Mouse (Mus musculus): ENCODE results near the gene Slc45a3. TPM values are rescaled to one million over a fixed set of nuclear protein-coding genes. Genes with fewer than 3 reads are reported as not detected.

Slc45a3 gene
- polyA plus RNA-seq, 1 experiment = 0.74 TPM

DNA sequence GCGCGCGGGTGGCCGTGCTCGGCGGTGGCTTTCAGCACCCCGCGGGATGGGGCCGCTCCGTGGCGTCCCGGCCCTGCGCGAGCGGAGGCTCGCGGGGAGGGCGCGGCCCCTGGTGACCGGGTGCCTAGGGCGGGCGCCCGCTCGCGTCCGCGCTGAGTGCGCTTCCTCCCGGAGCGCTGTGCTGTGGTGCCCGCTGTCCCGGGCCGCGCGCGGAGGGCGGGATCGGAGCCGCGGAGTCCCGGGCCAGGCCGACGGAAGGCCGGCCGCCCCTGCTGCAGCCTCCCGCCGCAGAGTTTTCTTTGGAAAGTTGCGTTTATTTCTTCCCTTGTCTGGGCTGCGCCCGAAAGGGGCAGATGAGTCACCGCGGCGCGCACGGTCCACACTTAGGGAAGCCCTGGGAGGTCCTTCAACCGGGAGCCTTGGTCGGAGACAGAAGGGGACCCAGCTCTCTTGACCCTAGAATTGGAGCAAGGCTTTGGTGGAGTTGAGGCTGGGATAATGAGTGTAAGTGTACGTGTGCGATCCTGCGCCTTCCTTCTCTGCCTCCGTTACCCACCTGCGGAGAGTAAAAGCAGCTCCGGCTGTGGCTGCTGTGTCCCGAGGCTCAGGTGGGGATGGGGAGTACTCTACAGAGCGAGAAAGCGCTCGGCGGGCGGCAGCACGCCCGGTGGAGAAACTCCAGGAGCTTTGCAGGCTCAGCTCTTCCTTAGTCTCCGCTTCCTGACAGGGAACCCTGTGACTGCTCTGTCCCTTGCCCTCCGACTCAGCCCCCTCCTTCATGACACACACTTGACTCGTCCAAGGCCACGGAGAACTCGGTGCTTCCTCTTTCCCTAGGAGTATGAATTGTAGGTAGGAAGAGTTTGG is 551 bp downstream of the Slc45a3 start:
- Histone ChIP-seq H3K27me3 (ENCODE audit: control insufficient read depth, insufficient read depth, insufficient read length) (peaks cover 53% of the 10 kb centered on the region), H3K36me3 (ENCODE audit: control insufficient read depth, insufficient read depth) (no peaks in the 10 kb centered on the region), H3K4me2 (ENCODE audit: low read depth) (peak overlapping the region; percentile 78), H3K4me3 (no peak overlapping the region), H3ac (ENCODE audit: control insufficient read depth, insufficient read length) (peak overlapping the region; percentile 25), H3K79me2 (ENCODE audit: control insufficient read depth, insufficient read depth) (no peaks in the 10 kb centered on the region)
- TF ChIP-seq TCF3 (IDR thresholded peaks at IDR 0.05; ENCODE audit: insufficient read length, low read depth) (no peak), REST (IDR thresholded peaks at IDR 0.05; ENCODE audit: insufficient read depth, insufficient read length) (no peak), E2F4 (IDR thresholded peaks at IDR 0.05; ENCODE audit: insufficient read depth) (no peak), TCF12 (IDR thresholded peaks at IDR 0.05; ENCODE audit: insufficient read depth, poor library complexity, severe bottlenecking) (no peak), POLR2AphosphoS2 (IDR thresholded peaks at IDR 0.05; ENCODE audit: insufficient read length, low read depth) (no peak), SRF (IDR thresholded peaks at IDR 0.05; ENCODE audit: control insufficient read depth, insufficient read length, low read depth) (no peak), CEBPB (IDR thresholded peaks at IDR 0.05; ENCODE audit: insufficient read depth, poor library complexity, severe bottlenecking) (no peak), USF1 (IDR thresholded peaks at IDR 0.05; ENCODE audit: low read depth) (no peak), MYOD1 (IDR thresholded peaks at IDR 0.05; ENCODE audit: control insufficient read depth in 1 of 3, insufficient read length in 2 of 3, low read depth in 2 of 3) (no peak)

DNA sequence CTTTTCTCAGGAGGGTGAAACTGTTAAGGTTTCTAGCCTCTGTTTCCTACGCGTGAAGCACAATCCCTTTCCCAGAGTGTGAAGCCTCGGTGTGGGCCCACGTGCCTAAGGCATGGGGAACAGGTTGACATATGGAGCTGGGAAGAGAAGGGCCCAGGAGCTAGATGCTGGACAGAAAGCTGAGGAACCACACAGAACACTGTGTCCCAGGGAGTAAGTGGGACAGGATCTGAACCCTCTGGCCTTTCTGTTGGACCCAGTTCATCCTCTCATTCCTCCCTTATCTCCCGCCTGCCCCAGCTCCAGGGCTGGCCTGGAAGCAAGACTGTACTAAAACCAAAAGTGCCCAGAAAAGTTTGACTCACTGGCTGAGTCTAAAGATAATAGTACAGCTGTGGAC is 1.3 kb downstream of the Slc45a3 start:
- Histone ChIP-seq H3K79me2 (ENCODE audit: control insufficient read depth, insufficient read depth) (no peaks in the 10 kb centered on the region), H3K4me2 (ENCODE audit: low read depth) (no peak overlapping the region), H3ac (ENCODE audit: control insufficient read depth, insufficient read length) (no peak overlapping the region), H3K27me3 (ENCODE audit: control insufficient read depth, insufficient read depth, insufficient read length) (peaks cover 60% of the 10 kb centered on the region), H3K4me3 (no peak overlapping the region), H3K36me3 (ENCODE audit: control insufficient read depth, insufficient read depth) (no peaks in the 10 kb centered on the region)
- TF ChIP-seq REST (IDR thresholded peaks at IDR 0.05; ENCODE audit: insufficient read depth, insufficient read length) = no peak
- no peak for TF ChIP-seq MAX (IDR thresholded peaks at IDR 0.05; ENCODE audit: low read depth)
- TF ChIP-seq CEBPB (IDR thresholded peaks at IDR 0.05; ENCODE audit: insufficient read depth, poor library complexity, severe bottlenecking) = no peak
- no peak for TF ChIP-seq E2F4 (IDR thresholded peaks at IDR 0.05; ENCODE audit: insufficient read depth)
- TF ChIP-seq SRF (IDR thresholded peaks at IDR 0.05; ENCODE audit: control insufficient read depth, insufficient read length, low read depth) = no peak
- no peak for TF ChIP-seq MYOD1 (IDR thresholded peaks at IDR 0.05; ENCODE audit: control insufficient read depth in 1 of 3, insufficient read length in 2 of 3, low read depth in 2 of 3)
- TF ChIP-seq USF1 (IDR thresholded peaks at IDR 0.05; ENCODE audit: low read depth) = no peak
- TF ChIP-seq POLR2A (IDR thresholded peaks at IDR 0.05; ENCODE audit: insufficient read length, low read depth) = no peak
- no peak for TF ChIP-seq POLR2AphosphoS2 (IDR thresholded peaks at IDR 0.05; ENCODE audit: insufficient read length, low read depth)
- no peak for TF ChIP-seq MYOG (IDR thresholded peaks at IDR 0.05; ENCODE audit: control insufficient read depth in 1 of 3, insufficient read depth in 1 of 3, insufficient read length in 2 of 3, low read depth in 2 of 3)
- TF ChIP-seq TCF3 (IDR thresholded peaks at IDR 0.05; ENCODE audit: insufficient read length, low read depth) = no peak
- TF ChIP-seq TCF12 (IDR thresholded peaks at IDR 0.05; ENCODE audit: insufficient read depth, poor library complexity, severe bottlenecking) = no peak

DNA sequence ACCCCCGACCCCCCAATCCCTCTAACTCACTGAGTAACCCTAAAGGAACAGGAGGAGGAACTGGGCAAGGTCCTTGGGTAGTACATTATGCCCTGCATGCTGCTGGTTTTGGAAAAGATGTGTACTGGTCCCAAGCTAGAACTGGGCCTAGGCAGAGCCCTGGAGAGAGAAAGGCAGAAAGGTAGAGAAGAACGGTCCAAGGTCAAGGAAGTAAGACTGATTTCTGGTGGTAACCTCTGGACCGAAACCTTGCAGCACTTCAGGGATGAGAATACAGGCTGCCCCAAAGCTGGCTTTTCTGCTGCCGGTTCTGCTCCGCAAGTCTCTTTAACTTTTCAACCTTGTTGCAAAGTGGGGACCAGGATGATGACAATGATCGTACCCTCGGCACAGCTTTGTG is 1.8 kb downstream of the Slc45a3 start:
- Histone ChIP-seq H3K4me3 (no peak overlapping the region), H3K79me2 (ENCODE audit: control insufficient read depth, insufficient read depth) (no peaks in the 10 kb centered on the region), H3ac (ENCODE audit: control insufficient read depth, insufficient read length) (no peak overlapping the region), H3K4me2 (ENCODE audit: low read depth) (no peak overlapping the region), H3K36me3 (ENCODE audit: control insufficient read depth, insufficient read depth) (no peaks in the 10 kb centered on the region), H3K27me3 (ENCODE audit: control insufficient read depth, insufficient read depth, insufficient read length) (peaks cover 63% of the 10 kb centered on the region)
- TF ChIP-seq TCF3 (IDR thresholded peaks at IDR 0.05; ENCODE audit: insufficient read length, low read depth) (no peak), POLR2AphosphoS2 (IDR thresholded peaks at IDR 0.05; ENCODE audit: insufficient read length, low read depth) (no peak), TCF12 (IDR thresholded peaks at IDR 0.05; ENCODE audit: insufficient read depth, poor library complexity, severe bottlenecking) (no peak), REST (IDR thresholded peaks at IDR 0.05; ENCODE audit: insufficient read depth, insufficient read length) (no peak), POLR2A (IDR thresholded peaks at IDR 0.05; ENCODE audit: insufficient read length, low read depth) (no peak)

DNA sequence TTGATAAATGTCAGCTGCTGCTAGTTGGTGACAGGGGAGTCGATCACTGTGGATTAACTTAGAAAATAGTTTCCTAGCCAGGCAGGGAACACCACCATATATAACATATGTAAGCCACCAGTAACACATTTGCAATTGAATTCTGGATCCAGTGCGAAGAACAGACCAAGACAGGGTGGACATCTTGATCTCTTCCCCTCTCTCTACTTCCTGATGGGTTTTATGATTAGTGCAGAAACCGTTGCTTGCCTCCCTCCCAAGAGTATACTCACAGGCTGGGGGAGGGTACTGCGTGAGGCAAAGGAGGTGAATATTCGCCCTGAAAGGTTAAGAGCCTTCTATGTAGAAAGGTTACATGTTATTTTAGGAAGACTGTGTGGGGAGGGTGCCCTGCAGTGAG is 3.1 kb downstream of the Slc45a3 start:
- no peak overlapping the region for H3K4me3 ChIP-seq
- no peak overlapping the region for H3ac ChIP-seq (ENCODE audit: control insufficient read depth, insufficient read length)

DNA sequence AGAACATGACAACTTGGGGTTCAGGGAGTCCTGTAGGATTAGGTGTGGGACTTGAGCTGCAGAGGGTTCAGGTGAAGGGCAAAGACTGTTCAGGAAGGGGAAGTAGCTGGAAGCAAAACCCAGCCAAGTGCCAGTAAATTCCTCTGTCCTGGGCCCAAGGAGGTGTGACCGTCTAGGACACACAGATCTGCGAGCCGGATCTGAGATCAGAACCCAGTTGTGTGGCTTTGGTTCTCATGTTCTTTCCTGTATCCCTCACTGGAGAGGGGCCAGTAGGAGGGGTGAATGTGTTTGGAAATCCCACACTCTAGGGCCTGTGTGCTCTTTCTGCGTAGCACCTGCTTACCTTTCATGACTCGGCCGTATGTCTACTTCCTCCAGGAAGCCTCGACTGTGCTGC is 4.6 kb downstream of the Slc45a3 start:
- Histone ChIP-seq H3K27me3 (ENCODE audit: control insufficient read depth, insufficient read depth, insufficient read length) (peaks cover 81% of the 10 kb centered on the region), H3ac (ENCODE audit: control insufficient read depth, insufficient read length) (no peak overlapping the region), H3K79me2 (ENCODE audit: control insufficient read depth, insufficient read depth) (no peaks in the 10 kb centered on the region), H3K4me2 (ENCODE audit: low read depth) (no peak overlapping the region), H3K4me3 (no peak overlapping the region), H3K36me3 (ENCODE audit: control insufficient read depth, insufficient read depth) (no peaks in the 10 kb centered on the region)
- no peak for TF ChIP-seq SRF (IDR thresholded peaks at IDR 0.05; ENCODE audit: control insufficient read depth, insufficient read length, low read depth)
- no peak for TF ChIP-seq POLR2A (IDR thresholded peaks at IDR 0.05; ENCODE audit: insufficient read length, low read depth)
- TF ChIP-seq REST (IDR thresholded peaks at IDR 0.05; ENCODE audit: insufficient read depth, insufficient read length) = no peak
- no peak for TF ChIP-seq POLR2AphosphoS2 (IDR thresholded peaks at IDR 0.05; ENCODE audit: insufficient read length, low read depth)
- TF ChIP-seq TCF12 (IDR thresholded peaks at IDR 0.05; ENCODE audit: insufficient read depth, poor library complexity, severe bottlenecking) = no peak

More for the DNA sequence above, 3.1 kb downstream of the Slc45a3 start:
- H3K4me2 ChIP-seq (ENCODE audit: low read depth) = no peak overlapping the region
- TF ChIP-seq MAX (IDR thresholded peaks at IDR 0.05; ENCODE audit: low read depth) (no peak), SRF (IDR thresholded peaks at IDR 0.05; ENCODE audit: control insufficient read depth, insufficient read length, low read depth) (no peak), TCF12 (IDR thresholded peaks at IDR 0.05; ENCODE audit: insufficient read depth, poor library complexity, severe bottlenecking) (no peak), CEBPB (IDR thresholded peaks at IDR 0.05; ENCODE audit: insufficient read depth, poor library complexity, severe bottlenecking) (no peak), E2F4 (IDR thresholded peaks at IDR 0.05; ENCODE audit: insufficient read depth) (no peak)
- peaks cover 68% of the 10 kb centered on the region for H3K27me3 ChIP-seq (ENCODE audit: control insufficient read depth, insufficient read depth, insufficient read length)
- H3K36me3 ChIP-seq (ENCODE audit: control insufficient read depth, insufficient read depth) = no peaks in the 10 kb centered on the region
- no peaks in the 10 kb centered on the region for H3K79me2 ChIP-seq (ENCODE audit: control insufficient read depth, insufficient read depth)
